Mouse (Mus musculus): ENCODE data around the gene Il1rapl2.
"Not testable (repeated sequence)": the region's sequence is repeated elsewhere in the genome, so short reads cannot be mapped to it uniquely, and the experiment has no call there.

Gene Il1rapl2

GRCm38 (mm10) chrX:138104668-138105067, 534.3 kb downstream of the Il1rapl2 start:
- in situ Hi-C loops (cut with MboI; ENCODE audit: unreplicated experiment in 2 of 2), result no loop called here

GRCm38 (mm10) chrX:138170146-138170545, 599.7 kb downstream of the Il1rapl2 start:
- in situ Hi-C loops (cut with MboI; ENCODE audit: unreplicated experiment in 2 of 2), result loop anchor here in 1 of 2 experiments (5.0 kb wide), 1 partner anchor 503 kb away; no protein-coding TSS in a partner anchor

DNA sequence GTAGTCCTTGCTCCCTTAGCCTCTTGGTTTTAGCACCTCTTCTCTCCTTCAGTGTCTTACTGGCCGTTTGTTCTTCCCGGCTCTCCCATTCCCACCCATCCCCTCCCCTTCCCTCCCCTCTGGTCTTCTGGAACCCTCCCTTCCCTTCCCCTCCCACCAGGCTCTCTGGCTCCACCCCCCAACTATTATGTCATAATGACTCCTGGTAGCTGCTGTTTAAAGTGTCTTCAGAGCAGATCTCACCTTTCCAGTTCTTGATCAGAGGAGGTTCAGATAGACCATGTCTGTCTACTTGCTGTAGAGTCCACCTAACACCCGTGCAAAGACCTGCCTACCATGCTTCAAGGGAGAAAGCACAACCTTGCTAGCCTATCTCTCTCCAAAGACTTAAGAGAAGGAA, 639.1 kb downstream of the Il1rapl2 start, which contains the start of gene Tex13a:
Gene Tex13a, minus strand, starts transcription at position 101 of the 400 bp plus-strand sequence.
- in situ Hi-C loops (cut with MboI; ENCODE audit: unreplicated experiment in 2 of 2), result no loop called here

DNA sequence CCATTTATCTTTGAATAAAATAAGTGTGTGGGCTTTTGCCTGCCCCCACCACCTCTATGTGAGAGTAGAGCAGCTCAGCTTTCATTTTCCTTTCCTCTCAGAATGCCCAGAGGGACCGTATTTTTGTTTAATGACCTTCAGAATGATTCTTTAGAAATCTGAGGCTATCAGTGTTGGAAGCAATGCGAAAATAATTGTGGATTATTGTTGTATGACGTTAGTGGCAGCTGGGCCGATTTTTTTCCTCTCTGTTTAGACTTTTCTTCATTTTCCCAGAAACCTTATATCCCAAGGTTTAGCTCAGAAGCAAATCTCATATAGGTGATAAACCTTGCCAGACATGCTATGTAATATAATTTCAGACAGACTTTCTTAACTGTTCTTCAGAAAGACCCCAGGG, 664.2 kb downstream of the Il1rapl2 start:
- in situ Hi-C loops (cut with MboI; ENCODE audit: unreplicated experiment in 2 of 2), result no loop called here

GRCm38 (mm10) chrX:138348736-138349135, 778.3 kb downstream of the Il1rapl2 start:
- in situ Hi-C loops (cut with MboI; ENCODE audit: unreplicated experiment in 2 of 2), result not testable (repeated sequence)

- in situ Hi-C loops (cut with MboI; ENCODE audit: unreplicated experiment in 2 of 2), result no loop called here
Measured at GRCm38 (mm10) chrX:138433794-138434193, 863.4 kb downstream of the Il1rapl2 start.

- in situ Hi-C loops (cut with MboI; ENCODE audit: unreplicated experiment in 2 of 2), result no loop called here
Measured at GRCm38 (mm10) chrX:138437939-138438338, 867.5 kb downstream of the Il1rapl2 start.

DNA sequence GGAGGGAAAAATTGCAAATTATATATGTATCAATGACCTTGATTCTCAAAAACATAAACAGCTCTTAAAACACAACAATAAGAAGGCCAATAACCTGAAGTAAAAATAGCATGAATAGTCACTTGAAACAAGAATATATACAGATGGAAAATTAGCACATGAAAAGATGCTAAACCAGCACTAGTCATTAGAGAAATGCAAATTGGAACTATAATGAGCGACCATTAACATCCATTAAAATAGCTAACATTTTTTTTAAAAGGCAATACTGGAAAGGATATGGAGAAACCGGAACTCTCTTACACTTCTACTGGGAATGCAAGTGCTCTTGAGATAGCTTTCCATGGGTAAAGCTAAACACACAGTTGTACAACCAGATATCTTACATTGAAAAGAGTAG, 879.4 kb downstream of the Il1rapl2 start:
- in situ Hi-C loops (cut with MboI; ENCODE audit: unreplicated experiment in 2 of 2), result no loop called here

DNA sequence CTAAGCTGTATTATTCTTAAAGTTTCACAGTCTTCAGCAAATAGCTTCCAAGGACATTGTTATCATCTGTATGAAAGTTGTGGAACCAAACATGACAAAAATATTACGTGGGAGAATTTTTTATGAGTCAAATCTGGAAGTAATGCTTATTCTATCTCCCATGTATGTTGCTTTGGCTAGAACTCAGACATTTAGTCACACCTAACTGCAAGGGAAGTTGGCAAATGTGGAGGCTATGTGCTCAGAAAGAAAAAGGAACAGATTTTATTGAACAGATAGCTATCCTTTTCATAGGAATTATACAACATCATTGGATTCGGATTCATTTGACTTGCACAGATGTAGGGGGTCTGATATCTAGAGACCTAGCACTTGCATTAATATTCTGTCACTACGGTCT, 908.1 kb downstream of the Il1rapl2 start:
- in situ Hi-C loops (cut with MboI; ENCODE audit: unreplicated experiment in 2 of 2), result no loop called here

GRCm38 (mm10) chrX:138500510-138500909, 930.1 kb downstream of the Il1rapl2 start:
- in situ Hi-C loops (cut with MboI; ENCODE audit: unreplicated experiment in 2 of 2), result no loop called here

GRCm38 (mm10) chrX:138505049-138505448, 934.6 kb downstream of the Il1rapl2 start:
- in situ Hi-C loops (cut with MboI; ENCODE audit: unreplicated experiment in 2 of 2), result no loop called here

- in situ Hi-C loops (cut with MboI; ENCODE audit: unreplicated experiment in 2 of 2), result no loop called here
Measured at GRCm38 (mm10) chrX:138620106-138620505, 1049.7 kb downstream of the Il1rapl2 start.

- in situ Hi-C loops (cut with MboI; ENCODE audit: unreplicated experiment in 2 of 2), result no loop called here
Measured at GRCm38 (mm10) chrX:138625311-138625710, 1054.9 kb downstream of the Il1rapl2 start.

- in situ Hi-C loops (cut with MboI; ENCODE audit: unreplicated experiment in 2 of 2), result no loop called here
Measured at GRCm38 (mm10) chrX:138722372-138722771, 1152.0 kb downstream of the Il1rapl2 start.

- in situ Hi-C loops (cut with MboI; ENCODE audit: unreplicated experiment in 2 of 2), result no loop called here
Measured at GRCm38 (mm10) chrX:138800958-138801357, 1230.5 kb downstream of the Il1rapl2 start.

DNA sequence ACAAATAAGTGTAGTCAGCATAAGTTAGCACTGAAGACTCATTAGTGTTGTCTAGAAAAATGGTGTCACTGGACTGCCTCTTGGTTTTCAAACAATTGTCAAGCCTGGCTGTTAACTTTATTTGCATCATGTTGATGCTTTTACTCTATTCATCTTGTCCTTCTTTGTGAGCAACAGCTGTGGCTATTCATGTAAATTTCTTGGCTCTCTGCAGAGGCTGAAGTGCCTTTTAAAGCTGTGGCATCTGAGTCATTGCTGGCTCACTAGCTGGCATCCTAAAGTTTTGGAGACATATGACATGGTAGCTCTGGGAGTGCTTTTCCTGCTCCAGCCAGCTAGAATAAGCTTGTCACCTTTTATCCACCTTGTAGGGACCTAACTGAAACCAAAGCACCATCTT, 1261.5 kb downstream of the Il1rapl2 start:
- in situ Hi-C loops (cut with MboI; ENCODE audit: unreplicated experiment in 2 of 2), result no loop called here

- in situ Hi-C loops (cut with MboI; ENCODE audit: unreplicated experiment in 2 of 2), result no loop called here
Measured at GRCm38 (mm10) chrX:138833894-138834293, 1263.5 kb downstream of the Il1rapl2 start.

DNA sequence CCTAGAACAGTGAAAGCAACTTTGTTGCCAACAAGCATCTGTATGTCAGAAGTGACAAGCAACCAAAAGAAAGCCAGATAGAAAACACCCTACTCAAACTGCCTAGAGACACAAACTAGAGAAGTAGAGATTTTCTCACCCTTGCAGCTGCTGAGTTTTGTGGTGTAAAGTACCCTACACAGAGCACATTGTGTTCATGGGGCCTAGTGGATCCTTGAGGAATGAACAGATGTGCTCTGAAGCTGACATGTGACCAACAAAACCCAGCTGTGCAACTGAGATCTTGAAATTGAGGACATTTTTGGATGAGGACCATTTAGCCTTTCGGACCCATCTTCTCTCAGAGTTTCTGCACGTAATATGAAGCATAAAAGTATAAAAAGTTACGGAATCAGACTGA, 1268.0 kb downstream of the Il1rapl2 start:
- in situ Hi-C loops (cut with MboI; ENCODE audit: unreplicated experiment in 2 of 2), result no loop called here
